Mouse (Mus musculus): ENCODE results near the gene Srcap. TPM values are rescaled to one million over a fixed set of nuclear protein-coding genes. Genes with fewer than 3 reads are reported as not detected.
A peak's percentile ranks its signal among the peaks of the same experiment; 100 is the strongest.

Gene Srcap
- polyA plus RNA-seq, 2 experiments, result 21.4 to 44.1 TPM

DNA sequence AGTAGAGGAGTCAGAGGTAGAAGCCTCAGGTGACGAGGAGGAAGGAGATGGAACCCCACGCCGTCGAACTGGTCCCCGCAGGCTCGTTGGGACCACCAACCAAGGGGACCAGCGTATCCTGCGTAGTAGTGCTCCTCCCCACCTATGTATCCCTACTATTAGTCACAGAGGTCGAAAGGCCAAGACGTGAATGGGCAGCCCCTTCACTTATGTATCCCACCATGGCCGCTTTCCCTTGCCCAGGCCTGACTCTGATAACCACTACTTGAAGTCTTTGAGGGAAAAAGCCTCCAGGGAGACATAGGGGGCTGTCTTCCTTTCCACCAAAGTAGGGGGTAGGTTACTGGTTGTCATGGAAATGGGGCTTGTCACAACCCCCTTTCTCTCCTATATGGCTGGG lies 48.8 kb downstream of the Srcap start:
- Histone ChIP-seq H3K4me3 (replicated peaks; ENCODE audit: low read length) (no peak overlapping the region), H3K9me3 (ENCODE audit: control insufficient read depth, low read length) (no peaks in the 10 kb centered on the region), H3K4me1 (ENCODE audit: control insufficient read depth, insufficient read depth, low read length) (no peaks in the 10 kb centered on the region), H3K4me2 (replicated peaks; ENCODE audit: low read depth, low read length, severe bottlenecking) (no peak overlapping the region), H3K36me3 (ENCODE audit: control insufficient read depth, insufficient read depth, low read length) (peaks cover 76% of the 10 kb centered on the region), H3K27me3 (ENCODE audit: control insufficient read depth, insufficient read depth, low read length) (no peaks in the 10 kb centered on the region), H3K27ac (replicated peaks; ENCODE audit: low read depth, low read length) (no peak overlapping the region), H3K9ac (ENCODE audit: low read depth, low read length, severe bottlenecking) (no peak overlapping the region)
- no peak for ATAC-seq (ENCODE audit: low FRiP score, low read depth)
- WGBS, result 95% methylated on average over 11 of the region's 11 CpGs
- no peak for DNase-seq (ENCODE audit: low spot score)
- no peak for TF ChIP-seq POLR2A (IDR thresholded peaks at IDR 0.05; ENCODE audit: borderline replicate concordance, extremely low read depth, insufficient read depth, insufficient read length)

DNA sequence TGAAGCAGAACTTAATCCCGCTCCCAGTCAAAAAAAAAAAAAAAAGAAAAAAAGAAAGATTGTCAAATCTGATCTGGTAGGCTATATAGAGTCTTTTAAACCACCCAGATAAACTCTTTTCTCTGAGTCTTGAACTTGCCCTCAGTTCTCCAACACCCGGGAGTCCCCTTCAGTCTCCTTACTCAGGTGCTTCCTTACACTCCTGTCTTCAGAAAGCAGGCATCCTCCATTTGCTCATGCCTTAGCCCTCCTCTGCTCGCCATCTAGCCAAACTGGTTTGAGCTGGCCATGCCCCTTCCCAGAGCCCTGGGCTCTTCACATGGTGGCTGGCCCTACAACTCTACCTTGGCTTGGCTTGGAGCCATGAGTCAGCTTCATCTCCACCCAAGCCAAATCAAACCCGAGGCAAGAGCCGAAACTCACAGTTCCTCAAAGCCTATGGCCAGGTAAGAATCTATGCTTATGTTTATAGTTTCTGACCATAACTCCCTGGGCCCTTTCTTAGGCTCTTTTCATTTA lies 49.6 kb downstream of the Srcap start, which contains the start of gene Tmem265:
Gene Tmem265 (plus strand): TSS at position 51 of the 519 bp plus-strand sequence.
- Histone ChIP-seq H3K27ac (replicated peaks; ENCODE audit: low read depth, low read length) (no peak within 1 kb of the TSS), H3K4me2 (replicated peaks; ENCODE audit: low read depth, low read length, severe bottlenecking) (no peak within 1 kb of the TSS), H3K36me3 (ENCODE audit: control insufficient read depth, insufficient read depth, low read length) (peaks cover 76% of the 10 kb centered on the region), H3K9ac (ENCODE audit: low read depth, low read length, severe bottlenecking) (no peak within 1 kb of the TSS), H3K4me1 (ENCODE audit: control insufficient read depth, insufficient read depth, low read length) (no peaks in the 10 kb centered on the region), H3K9me3 (ENCODE audit: control insufficient read depth, low read length) (no peaks in the 10 kb centered on the region), H3K27me3 (ENCODE audit: control insufficient read depth, insufficient read depth, low read length) (no peaks in the 10 kb centered on the region), H3K4me3 (replicated peaks; ENCODE audit: low read length) (no peak within 1 kb of the TSS)
- no peak for ATAC-seq (ENCODE audit: low FRiP score, low read depth)
- 93% methylated on average over 5 of the region's 5 CpGs for WGBS
- DNase-seq (ENCODE audit: low spot score), result no peak
- TF ChIP-seq POLR2A (IDR thresholded peaks at IDR 0.05; ENCODE audit: borderline replicate concordance, extremely low read depth, insufficient read depth, insufficient read length), result no peak

DNA sequence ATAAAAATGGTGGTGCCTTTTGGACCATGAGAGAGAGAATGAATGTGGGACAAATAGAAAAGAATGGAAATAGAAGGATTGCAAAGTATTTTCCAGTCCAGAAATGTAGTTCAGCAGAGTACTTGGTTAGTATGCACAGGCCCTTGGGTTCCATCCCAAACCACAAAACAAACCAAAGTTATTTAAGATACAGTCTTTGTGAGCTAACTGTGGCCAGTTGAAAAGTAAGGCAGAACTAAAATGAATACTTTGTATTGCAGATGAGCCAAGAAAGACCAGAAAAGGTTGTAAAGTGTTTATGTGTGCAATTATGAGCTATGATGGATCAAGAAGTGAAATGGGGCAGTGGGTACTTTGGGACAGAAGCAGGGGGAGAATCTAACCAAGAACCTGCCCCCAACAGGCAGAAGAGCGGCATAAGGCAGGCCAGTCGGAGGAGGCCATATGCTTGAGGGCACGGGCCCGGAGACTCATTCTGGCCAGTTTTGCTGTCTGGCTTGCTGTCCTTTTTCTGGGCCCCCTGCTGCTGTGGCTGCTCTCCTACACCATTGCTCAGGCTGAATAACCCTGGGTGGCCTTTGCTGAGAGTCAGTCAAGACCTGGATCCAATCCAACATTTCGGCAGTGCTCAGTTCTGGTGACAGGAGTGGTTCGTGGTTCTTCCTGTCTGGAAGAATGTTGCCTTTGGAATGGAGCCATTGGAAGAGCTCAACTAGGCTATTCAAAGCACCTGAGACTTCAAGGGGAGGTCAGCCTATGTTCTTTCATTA lies 52.8 kb downstream of the Srcap start:
- Histone ChIP-seq H3K27me3 (ENCODE audit: control insufficient read depth, insufficient read depth, low read length) (no peaks in the 10 kb centered on the region), H3K4me2 (replicated peaks; ENCODE audit: low read depth, low read length, severe bottlenecking) (no peak overlapping the region), H3K9ac (ENCODE audit: low read depth, low read length, severe bottlenecking) (no peak overlapping the region), H3K36me3 (ENCODE audit: control insufficient read depth, insufficient read depth, low read length) (peaks cover 65% of the 10 kb centered on the region), H3K9me3 (ENCODE audit: control insufficient read depth, low read length) (no peaks in the 10 kb centered on the region), H3K4me1 (ENCODE audit: control insufficient read depth, insufficient read depth, low read length) (no peaks in the 10 kb centered on the region), H3K27ac (replicated peaks; ENCODE audit: low read depth, low read length) (no peak overlapping the region), H3K4me3 (replicated peaks; ENCODE audit: low read length) (no peak overlapping the region)
- DNase-seq (ENCODE audit: low spot score) (peak; percentile 17), ATAC-seq (ENCODE audit: low FRiP score, low read depth) (no peak)
- WGBS, result 74% methylated on average over 6 of the region's 6 CpGs
- no peak for TF ChIP-seq POLR2A (IDR thresholded peaks at IDR 0.05; ENCODE audit: borderline replicate concordance, extremely low read depth, insufficient read depth, insufficient read length)

DNA sequence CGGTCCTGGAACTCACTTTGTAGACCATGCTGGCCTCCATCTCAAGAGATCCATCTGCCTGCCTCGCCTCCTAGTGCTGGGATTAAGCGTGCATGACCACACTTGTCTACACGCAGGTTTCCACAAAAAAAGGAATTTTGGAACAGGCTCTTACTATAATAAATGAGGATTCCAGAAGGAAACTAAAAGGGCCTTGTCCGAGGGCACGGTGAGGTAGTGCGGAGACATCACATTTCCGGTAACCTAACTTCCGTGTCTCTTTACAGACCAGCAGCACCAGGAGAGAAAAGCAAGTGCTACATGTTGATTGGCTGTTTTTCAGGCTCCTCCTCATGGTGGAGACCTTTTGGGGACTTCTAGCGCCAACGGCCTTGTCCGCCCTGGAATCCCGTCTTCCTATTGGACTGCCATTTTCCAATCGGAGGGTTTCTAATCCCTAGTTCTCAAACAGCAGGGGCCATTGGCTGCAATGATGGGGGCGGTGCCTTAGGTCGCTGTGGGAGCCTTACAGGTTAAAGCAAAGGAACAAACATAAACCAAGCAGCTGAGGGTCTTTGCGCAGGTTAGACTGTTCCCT lies 61.2 kb downstream of the Srcap start, which contains the start of gene Phkg2:
Gene Phkg2 (plus strand): TSS at position 446 of the 577 bp plus-strand sequence.
- DNase-seq (ENCODE audit: low spot score) (peak; percentile 99), ATAC-seq (ENCODE audit: low FRiP score, low read depth) (peak; percentile 98)
- WGBS, result under 1% methylated on average over 17 of the region's 17 CpGs
- Histone ChIP-seq H3K4me1 (ENCODE audit: control insufficient read depth, insufficient read depth, low read length) (peaks cover 18% of the 10 kb centered on the region), H3K9me3 (ENCODE audit: control insufficient read depth, low read length) (no peaks in the 10 kb centered on the region), H3K4me2 (replicated peaks; ENCODE audit: low read depth, low read length, severe bottlenecking) (peak within 1 kb of the TSS; percentile 89), H3K36me3 (ENCODE audit: control insufficient read depth, insufficient read depth, low read length) (peaks cover 26% of the 10 kb centered on the region), H3K4me3 (replicated peaks; ENCODE audit: low read length) (peak within 1 kb of the TSS; percentile 72), H3K27ac (replicated peaks; ENCODE audit: low read depth, low read length) (peak within 1 kb of the TSS; percentile 79), H3K9ac (ENCODE audit: low read depth, low read length, severe bottlenecking) (peak within 1 kb of the TSS; percentile 78), H3K27me3 (ENCODE audit: control insufficient read depth, insufficient read depth, low read length) (no peaks in the 10 kb centered on the region)
- no peak for TF ChIP-seq POLR2A (IDR thresholded peaks at IDR 0.05; ENCODE audit: borderline replicate concordance, extremely low read depth, insufficient read depth, insufficient read length)

DNA sequence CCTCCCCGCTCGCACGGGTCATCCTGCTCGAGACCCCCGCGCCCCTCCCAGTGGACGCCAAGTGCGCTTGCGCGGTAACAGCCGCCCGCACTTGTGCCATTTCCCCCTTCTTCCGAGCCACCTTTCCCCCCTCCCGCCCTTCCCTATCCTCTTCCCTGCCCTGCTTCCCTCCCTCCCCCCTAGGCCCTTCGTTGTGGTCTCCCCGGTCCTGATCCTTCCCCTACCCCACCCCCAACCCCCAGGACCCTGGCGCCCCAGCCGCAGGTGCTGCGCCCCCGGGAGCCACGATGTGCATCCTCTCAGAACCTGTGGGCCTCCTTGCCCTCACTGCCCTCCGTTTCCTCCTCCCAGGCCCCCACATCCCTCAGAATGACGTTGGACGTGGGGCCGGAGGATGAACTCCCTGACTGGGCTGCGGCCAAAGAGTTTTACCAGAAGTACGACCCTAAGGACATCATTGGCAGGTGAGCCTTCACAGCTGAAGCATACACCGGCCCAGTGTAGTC lies 61.8 kb downstream of the Srcap start:
- Histone ChIP-seq H3K27ac (replicated peaks; ENCODE audit: low read depth, low read length) (peak overlapping the region; percentile 55), H3K4me3 (replicated peaks; ENCODE audit: low read length) (peak overlapping the region; percentile 72), H3K27me3 (ENCODE audit: control insufficient read depth, insufficient read depth, low read length) (no peaks in the 10 kb centered on the region), H3K4me1 (ENCODE audit: control insufficient read depth, insufficient read depth, low read length) (peaks cover 18% of the 10 kb centered on the region), H3K36me3 (ENCODE audit: control insufficient read depth, insufficient read depth, low read length) (peaks cover 28% of the 10 kb centered on the region), H3K9me3 (ENCODE audit: control insufficient read depth, low read length) (no peaks in the 10 kb centered on the region), H3K9ac (ENCODE audit: low read depth, low read length, severe bottlenecking) (peak overlapping the region; percentile 78), H3K4me2 (replicated peaks; ENCODE audit: low read depth, low read length, severe bottlenecking) (peak overlapping the region; percentile 89)
- ATAC-seq (ENCODE audit: low FRiP score, low read depth), result peak; percentile 63
- no peak for DNase-seq (ENCODE audit: low spot score)
- no peak for TF ChIP-seq POLR2A (IDR thresholded peaks at IDR 0.05; ENCODE audit: borderline replicate concordance, extremely low read depth, insufficient read depth, insufficient read length)
- 2% methylated on average over 26 of the region's 28 CpGs for WGBS

Data from limb, embryonic 14.5 days (tissue).